Mouse (Mus musculus) embryo, embryonic 10 days (tissue): Measurements from ENCODE around the gene Nanog.
"Not testable (repeated sequence)": the region's sequence is repeated elsewhere in the genome, so short reads cannot be mapped to it uniquely, and the experiment has no call there.

Source experiments
- DNase-seq: peaks from one replicate; pipeline ENCODE4 v3.0.0-alpha.2; 2015; ENCODE audit warnings: low spot score

The Nanog gene

DNA sequence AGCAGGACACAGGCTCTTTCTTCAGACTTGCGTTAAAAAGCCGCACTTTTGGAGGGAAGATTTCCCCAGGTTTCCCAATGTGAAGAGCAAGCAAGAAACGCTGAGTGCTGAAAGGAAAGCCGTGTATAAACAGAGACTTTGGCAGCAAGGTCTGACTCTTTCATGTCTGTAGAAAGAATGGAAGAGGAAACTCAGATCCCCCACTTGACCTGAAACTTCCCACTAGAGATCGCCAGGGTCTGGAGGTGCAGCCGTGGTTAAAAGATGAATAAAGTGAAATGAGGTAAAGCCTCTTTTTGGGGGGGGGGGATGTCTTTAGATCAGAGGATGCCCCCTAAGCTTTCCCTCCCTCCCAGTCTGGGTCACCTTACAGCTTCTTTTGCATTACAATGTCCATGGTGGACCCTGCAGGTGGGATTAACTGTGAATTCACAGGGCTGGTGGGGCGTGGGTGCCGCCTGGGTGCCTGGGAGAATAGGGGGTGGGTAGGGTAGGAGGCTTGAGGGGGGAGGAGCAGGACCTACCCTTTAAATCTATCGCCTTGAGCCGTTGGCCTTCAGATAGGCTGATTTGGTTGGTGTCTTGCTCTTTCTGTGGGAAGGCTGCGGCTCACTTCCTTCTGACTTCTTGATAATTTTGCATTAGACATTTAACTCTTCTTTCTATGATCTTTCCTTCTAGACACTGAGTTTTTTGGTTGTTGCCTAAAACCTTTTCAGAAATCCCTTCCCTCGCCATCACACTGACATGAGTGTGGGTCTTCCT is at the start of gene Nanog:
Gene Nanog (plus strand): TSS at position 454 of the 765 bp plus-strand sequence.
- no peak for DNase-seq

DNA sequence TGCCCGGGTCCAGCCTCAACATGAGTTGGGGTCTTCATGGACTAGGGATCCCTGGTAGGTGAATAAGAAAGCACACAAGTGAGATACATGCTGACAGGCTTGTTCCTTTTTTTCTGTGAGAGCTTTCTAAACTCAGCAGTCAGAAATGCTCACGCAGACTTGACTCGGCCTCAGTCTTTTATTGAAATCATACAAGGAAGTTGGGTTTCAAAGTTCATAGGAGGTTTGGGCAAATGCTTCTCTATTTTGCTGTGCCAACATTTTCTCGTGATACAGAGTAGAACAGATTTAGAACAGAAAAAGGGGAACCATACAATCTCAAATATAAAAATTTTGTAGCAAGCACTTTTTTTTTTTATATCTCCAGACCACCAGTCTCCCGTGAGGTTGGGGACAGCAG is 49.7 kb upstream of the Nanog start:
- DNase-seq = no peak

DNA sequence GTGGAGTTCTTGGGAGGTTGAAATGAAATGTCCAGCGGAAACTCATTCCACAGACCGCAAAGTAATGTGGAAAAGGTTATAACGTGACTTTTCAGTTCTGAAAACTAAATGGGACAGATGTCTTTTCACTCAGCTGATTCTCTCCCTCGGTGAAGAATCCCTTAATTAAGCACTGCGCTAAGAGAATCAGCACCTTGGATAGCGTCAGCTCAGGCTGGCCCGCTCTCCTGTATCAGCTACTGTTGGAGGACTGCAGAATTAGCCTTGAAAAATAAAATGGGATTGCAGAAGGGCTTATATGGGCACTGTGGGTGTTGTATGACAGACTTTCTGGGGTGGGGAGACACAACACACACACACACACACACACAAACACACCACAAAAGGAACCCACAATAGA is 47.7 kb upstream of the Nanog start:
- DNase-seq = peak; percentile 87

DNA sequence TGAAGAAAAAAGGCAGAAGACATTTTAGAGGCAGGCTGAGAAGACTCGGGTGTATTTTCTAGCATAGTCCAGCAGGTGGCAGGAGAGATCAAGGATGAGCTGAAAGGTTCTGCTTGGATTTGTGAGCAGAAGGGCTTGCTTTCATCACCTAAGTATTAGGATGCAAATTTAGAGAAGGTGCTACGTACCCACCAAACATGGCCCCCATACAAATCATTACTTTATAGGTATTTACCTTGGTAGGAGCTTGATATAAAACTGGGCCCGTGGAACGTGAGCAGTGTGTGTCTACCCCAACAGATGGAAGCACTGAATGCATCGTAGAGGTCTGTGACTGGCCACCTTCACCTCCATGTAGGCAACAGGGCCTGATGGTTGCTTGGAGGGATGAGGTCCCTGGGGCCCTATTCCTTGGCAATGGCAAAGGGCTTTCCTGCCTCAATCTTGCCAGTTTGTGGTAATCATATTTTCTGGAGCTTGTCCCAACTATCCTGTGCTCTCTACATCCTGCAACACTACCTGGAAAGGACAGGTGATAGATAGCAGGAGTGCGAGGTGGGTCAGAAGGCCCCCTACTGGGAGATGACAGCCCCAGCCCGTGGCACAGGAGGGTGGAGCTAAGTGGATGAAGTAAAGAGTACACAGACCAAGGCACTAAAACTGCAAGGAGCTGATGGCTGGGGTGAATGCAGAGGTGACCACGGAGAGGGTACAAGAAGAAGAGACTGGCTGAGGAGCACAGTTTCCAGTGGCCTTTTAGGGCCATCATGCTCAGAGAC is 46.5 kb upstream of the Nanog start:
- DNase-seq = peak; percentile 78

DNA sequence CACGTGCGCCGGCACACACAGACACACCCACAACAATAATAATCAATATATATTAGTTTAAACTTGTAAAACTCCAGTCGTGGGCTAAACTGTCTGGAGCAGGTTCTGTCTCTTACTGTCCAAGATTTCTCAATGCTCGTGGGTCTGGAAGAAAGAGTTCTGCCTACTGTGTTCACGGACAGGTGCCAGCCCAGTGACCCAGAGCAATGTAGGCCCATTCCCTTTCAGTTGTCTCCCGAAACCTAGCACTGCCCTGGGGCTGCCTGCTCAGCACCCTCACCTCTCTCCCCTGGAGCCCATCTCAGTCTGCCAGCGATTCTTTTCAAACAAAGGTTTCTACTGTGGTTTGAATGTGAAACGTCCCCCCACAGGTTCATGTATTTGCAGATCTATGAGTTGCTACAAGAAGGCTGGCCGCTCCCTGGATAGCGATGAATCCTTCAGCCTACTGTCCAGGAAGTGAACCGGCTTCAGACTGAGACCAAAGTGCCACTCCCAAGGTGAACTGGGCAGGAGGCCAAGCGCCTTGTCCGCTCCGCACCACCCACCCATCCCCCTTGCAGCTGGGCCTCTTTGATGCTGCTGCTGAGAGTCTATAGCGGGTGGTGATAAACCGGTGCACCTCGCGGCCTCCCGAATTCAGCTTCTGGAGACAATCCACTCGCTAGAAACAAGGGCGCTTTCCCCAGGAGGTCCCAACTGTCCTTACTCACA is 44.6 kb upstream of the Nanog start:
- no peak for DNase-seq

DNA sequence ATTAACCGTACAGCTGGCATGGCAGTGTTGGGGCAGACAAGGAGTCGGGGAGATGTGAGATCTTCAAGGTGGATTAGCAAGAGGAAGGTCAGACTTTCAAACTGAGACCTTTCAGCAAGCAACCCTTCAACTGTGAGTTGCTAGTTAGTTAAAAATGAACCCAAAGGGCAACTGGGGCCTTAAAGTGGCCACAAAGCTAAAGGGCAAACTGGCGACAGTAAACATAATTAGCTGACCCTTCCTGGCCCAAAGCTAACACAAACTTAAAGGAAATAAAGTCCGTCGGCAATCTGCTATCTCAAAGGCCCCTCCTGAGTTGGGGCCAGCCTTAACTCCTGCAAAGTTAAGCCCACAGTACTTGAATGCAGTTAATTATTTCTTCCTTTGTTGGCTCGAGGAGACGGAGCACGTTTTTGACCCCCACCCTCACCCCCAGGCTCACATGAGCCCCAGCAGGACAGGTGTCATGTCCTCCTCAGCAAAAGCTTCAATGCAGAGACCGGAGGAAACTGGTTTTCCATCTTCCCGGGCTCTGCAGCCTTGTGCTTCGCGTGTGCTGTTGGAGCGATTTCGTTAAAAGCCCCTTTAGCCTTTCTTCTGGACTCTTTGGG is 43.6 kb upstream of the Nanog start:
- DNase-seq = no peak

DNA sequence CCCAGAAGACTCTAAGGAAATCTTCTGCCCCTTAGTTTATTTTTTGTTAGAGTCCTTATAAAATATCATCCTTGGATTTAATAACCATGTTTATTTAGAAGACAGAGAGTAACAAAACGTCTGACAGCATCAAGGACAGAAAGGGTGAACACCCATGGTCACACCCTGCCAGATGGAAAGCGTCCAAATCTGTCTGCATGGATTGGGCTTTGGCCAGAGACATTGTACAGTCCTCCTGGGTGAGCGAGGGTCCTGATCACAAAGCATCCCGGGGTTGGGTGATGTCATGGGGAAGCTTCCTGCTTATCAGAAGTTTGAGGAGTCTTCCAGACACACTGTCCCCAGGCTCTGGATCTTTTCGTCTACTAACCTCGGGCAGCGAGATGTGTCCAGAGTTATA is 41.4 kb upstream of the Nanog start:
- DNase-seq = no peak

DNA sequence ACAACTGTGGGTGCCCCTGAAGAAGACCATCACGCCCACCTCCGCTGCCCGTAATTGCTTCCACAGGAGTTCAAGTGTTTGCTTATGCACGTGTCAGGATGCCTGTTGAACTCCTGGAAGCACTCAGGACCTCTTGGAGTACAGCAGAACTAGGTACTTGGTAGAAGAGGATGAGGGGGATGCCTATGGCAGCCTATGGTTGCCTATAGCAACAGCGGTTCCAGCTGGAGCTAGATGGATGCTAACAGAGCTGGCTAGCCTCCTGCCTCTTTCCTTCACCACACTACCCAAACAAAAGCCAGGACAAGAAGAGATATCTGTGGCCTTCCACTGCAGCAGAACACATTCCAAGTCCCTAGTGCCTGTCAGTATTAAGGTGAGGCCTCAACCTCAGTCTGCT is 39.6 kb upstream of the Nanog start:
- DNase-seq = no peak

DNA sequence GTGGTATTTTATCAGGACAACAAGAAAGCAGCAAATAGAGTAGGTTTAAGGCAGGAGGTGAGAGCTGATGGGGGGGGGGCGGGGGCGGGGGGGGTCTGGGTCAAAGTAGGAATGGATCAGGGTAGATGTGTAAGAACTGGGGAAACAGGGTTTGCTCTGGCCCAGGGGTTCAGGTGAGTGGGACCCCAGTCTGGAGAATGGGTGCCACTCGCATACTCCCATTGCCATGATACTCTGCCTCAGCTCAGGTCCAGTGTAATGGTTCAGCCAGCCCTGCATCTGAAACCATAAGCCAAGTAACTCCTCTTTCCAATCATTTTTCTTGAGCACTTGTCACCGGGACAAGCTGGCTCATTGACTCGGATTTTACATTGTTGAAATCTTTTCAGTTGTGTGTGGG is 38.5 kb upstream of the Nanog start:
- no peak for DNase-seq

DNA sequence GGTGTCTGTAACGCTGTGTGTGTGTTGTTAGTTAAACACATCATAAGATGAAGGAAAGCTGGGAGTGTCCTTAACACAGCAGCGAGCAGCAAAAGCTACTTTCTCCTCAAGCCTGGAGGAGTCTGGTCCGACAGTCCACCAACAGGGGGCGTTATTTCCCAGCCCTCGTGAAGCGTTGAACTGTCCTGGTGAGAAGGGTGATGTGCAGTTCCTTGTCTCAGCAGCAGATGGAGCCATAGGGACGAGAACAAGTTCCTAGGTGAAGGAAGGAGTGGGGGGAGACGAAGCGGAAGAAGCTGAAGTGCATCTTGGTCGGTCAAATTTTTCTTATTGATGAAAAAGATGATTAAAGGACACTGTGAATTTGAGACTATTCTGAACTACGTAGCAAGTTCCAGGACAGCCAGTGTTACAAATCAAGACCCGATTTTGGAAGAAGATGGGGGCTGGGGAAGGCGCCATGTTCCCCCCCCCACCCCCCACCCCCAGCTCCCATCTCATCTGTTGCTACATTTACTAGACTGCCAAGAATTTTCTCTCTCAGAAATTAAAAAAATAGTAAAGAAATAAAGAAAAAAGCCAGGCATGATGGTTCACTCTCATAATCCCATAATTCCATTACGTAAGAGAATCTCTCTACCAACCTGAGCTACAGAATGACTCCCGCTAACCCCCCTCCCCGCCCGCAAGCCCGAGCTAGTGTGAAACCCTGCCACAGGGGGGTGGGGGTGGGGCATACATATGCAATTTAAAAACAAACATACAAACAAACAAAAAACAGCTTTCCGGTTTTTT is 37.7 kb upstream of the Nanog start:
- DNase-seq = peak; percentile 99

DNA sequence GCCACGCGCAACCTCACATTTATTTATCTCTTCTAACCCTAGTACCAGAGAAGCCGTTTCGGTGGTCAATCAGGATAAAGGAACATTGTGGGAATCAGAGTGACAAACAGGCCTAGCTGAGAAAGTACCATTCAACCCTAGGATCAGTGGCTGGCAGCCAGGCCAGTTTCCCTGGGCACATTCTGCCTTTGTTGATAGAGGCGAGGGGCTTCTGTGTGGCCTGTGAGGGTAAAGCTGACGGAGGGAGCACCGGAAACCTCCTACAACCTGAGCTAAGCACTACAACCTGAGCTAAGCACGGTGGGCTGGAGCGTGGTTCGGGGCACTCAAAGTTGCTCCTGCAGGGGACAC is 37.1 kb upstream of the Nanog start:
- DNase-seq = peak; percentile 18

DNA sequence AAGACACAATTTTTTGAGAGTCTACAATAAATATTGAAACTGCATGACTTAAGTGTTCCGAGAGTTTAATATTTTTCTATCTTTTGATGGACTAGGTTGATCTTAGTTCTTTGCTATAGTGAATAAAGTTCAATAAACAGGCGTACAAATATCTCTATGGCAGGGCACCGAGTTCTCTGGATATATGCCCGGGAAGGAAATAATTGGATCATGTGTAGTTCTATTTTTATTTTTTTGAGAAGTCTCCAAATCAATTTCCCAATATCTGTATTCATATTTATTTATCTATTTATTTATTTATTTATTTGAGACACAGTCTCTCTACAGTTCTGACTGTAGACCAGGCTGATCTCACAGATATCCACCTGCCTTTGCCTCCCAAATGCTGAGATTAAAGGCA is 36.4 kb upstream of the Nanog start:
- DNase-seq = no peak

DNA sequence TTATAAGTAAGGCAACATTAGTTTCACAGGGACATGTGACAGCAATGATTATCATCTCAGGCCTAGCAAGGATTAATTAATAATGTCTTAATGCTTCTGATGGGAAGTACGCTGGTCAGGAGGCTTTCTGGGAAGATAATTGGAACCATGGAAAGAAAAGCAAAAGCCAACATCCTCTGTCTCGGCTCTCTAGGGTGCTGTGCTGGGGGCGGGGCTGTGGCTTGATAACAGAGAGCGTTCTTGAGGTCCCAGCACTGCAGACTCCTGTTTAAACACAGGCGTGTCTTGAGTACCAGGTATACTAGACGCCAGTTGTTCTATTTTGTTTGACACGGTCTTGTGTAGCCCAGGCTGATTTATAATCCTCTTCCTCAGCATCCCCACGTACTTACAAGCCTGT is 34.5 kb upstream of the Nanog start:
- DNase-seq = no peak

DNA sequence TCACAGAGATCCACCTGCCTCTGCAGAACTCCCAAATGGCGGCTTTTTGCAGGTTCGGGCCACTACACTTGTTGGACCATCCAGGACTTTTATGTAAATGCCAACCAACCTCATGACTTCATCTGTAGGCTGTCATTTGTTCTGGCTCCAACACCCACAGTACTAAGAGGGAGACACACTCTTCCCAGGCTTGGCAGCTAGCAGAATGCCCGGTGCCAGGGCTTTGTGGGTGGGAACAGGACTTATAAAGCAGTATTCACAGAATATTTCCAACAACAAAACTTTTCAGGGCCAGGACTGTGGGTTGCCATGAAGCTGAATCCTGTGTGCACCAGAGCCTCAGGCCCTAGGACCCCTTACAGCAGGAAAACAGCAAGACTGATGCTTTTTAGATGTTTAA is 24.6 kb upstream of the Nanog start:
- no peak for DNase-seq

DNA sequence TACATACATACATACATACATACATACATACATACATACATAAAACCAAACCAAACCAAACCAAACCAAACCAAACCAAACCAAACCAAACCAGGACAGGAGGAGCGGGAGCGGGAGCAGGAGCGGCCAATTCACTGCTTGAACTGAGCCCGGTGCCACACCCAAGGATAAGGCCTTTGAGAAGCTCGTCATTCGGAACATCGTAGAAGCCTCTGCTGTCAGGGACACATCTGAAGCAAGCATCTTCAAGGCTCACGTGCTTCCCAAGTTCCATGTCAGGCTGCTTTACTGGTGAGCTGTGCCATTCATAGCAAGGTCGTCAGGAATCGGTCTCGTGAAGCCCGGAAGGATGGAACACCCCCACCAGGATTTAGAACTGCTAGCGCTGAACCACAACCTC is 20.6 kb upstream of the Nanog start:
- DNase-seq = no peak

DNA sequence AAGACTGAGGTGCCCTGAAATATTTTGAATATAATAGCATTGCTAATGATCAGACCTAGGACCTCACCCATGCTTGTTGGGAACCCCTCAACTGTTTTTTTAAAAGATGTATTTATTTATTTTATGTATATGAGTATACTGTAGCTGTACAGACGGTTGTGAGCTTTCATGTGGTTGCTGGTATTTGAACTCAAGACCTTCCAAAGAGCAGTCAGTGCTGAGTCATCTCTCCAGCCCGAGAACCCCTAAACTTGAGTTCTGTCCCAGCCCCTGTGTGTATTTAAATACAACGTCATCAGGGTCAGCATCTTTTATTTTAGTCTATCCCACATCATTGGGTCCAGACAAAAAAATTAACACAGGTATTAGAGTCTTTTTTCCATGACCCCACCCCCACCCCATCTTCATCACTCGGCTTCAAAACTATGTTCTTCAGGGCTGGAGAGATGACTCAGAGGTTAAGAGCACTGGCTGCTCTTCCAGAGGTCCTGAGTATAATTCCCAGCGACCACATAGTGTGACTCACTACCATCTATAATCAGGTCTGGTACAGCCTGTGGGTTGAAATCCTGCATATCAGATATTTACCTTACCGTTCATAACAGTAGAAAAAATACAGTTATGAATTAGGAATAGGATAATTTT is 17.8 kb upstream of the Nanog start:
- DNase-seq = no peak

DNA sequence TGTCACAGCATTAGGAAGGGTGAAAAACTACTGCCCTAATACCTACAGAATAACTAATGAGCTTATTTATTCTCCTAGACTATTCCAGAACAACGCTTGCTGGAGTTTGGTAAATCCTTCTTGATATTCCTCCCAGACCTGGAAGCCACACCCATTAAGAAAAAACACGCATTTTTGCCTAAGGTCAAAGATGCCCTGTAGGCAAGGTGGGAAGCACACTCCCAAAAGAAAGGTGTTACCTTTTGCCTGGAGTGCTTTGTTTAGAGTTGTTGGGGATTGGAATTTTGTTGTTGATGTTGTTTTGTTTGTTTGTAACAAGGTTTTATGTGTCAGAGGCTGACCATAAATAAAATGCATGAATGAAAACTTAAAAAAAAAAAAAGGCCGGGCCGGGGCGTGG is 17.2 kb upstream of the Nanog start:
- DNase-seq = no peak

DNA sequence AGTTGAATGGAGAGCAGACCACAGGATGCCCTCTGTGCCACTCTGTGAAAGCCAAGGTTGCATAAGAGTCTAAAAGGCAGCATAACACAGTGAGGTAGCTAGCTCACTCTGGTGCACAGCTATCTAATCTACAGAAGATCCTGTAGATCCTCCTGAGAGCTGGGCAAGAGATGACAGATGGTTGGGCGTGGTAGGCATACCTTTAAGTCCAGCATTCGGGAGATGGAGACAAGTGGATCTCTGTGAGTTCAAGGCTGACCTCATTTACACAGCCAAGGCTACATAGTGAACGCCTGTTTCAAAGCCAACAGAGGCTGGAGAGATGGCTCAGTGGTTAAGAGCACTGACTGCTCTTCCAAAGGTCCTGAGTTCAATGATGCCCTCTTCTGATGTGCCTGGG is 11.9 kb upstream of the Nanog start:
- DNase-seq = no peak

DNA sequence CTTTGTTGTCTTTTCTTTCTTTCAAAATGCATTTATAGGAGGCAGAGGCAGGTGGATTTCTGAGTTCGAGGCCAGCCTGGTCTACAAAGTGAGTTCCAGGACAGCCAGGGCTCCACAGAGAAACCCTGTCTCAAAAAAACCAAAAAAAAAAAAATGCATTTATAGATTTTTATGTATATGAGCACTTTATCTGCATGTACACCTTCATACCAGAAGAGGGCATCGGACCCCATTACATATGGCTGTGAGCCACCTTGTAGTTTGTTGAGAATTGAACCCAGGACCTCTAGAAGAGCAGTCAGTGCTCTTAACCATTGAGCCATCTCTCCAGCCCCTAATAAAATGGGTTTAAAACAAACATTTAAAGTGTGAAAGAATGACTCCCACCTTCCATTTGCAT is 7.7 kb upstream of the Nanog start:
- not testable (repeated sequence) for DNase-seq

DNA sequence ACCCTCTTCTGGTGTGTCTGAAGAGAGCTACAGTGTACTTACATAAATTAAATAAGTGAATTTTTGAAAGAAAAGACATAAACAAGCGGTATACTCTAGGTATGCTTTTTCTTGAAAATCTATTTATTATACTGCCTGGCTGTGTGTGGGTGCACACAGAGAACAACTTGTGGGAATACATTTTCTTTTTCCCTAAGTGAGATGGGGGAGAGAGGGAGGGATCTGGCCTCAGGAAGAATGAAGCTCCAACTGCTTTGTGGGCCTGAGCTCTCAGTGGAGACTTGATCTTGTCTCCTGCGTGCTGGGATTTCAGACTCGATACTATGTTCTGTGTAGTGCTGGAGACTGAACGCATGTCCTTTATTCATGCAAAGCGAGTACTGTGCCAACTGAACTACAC is 5.5 kb upstream of the Nanog start:
- no peak for DNase-seq

DNA sequence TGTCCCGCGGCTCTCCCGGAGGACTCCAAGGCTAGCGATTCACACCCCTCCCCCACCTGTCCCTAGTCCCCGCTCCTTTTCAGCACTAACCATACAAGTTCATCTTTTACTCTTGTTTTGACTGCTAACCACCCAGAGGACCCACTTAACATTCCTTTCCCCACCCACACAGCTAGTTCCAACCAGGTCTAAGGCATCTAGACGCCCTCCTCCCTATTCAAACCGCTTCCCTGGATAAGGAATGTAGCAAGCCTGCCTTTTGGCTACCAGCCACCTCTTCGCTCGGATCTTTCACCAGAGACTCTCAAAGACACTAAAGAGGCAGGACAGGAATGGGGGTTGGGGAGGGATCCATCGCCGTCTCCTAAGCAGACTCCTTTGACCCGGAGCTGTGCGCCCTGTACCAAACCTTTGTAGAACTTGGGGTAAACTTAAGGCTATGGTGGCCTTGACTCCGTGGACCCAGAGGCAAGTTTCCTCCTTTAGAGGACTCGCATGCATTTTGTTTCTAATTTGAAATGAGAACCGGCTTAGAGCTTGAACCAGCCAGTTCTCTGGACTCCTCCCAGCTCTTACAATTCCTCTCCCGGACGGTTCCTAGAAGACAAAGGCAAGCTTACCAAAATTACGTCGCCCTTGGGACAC is 4.7 kb upstream of the Nanog start:
- peak; percentile 60 for DNase-seq
